Comparison of ENCODE assay signal across 8 mouse cellular contexts in genomic region chr7:47052276-47052675, GRCm38 (mm10). TPM values are rescaled to one million over a fixed set of nuclear protein-coding genes. Genes with fewer than 3 reads are reported as not detected.
DNase-seq lines count a peak whose midpoint lies in the region; ATAC-seq lines count a peak whose summit lies in the region.

No protein-coding gene starts in this region.

- DNase-seq in left cerebral cortex, postnatal 10 days (ENCODE audit: extremely low spot score in 1 of 2, low spot score in 2 of 2), result peak; percentile 28 to 64
- DNase-seq in left cerebral cortex, postnatal 36 days (ENCODE audit: low spot score in 2 of 2), result no peak
- peak; percentile 64 to 67 for DNase-seq in cerebellum, postnatal 14 days
- DNase-seq in heart, adult 9 months (ENCODE audit: low spot score in 2 of 2), result peak; percentile 62 to 64
- no peak for DNase-seq in layer of hippocampus, adult 9-10 months (ENCODE audit: low spot score)

- H3K9me3 ChIP-seq in kidney, embryonic 14.5 days (ENCODE audit: control insufficient read depth, low read length), result no peaks in the 10 kb centered on the region
- H3K9me3 ChIP-seq in midbrain, embryonic 12.5 days, result no peaks in the 10 kb centered on the region

- H3K4me2 ChIP-seq in kidney, embryonic 14.5 days (replicated peaks; ENCODE audit: low read depth, low read length), result peak overlapping the region; percentile 65; the same call in 1 of the 2 replicates
- peak overlapping the region; percentile 74 for H3K4me2 ChIP-seq in midbrain, embryonic 12.5 days (replicated peaks)

- no peak for ATAC-seq in kidney, embryonic 14.5 days (ENCODE audit: low FRiP score, low TSS enrichment)
- ATAC-seq in midbrain, embryonic 12.5 days (ENCODE audit: low FRiP score, low read depth), result no peak
- ATAC-seq in CD4-positive, CD25-positive, alpha-beta regulatory T cell, adult 4 months, result no peak

- H3K9ac ChIP-seq in kidney, embryonic 14.5 days (ENCODE audit: low read depth, low read length), result peak overlapping the region; percentile 34; the same call in 1 of the 2 replicates
- no peak overlapping the region for H3K9ac ChIP-seq in midbrain, embryonic 12.5 days (replicated peaks)

- peaks cover 10% of the 10 kb centered on the region for H3K36me3 ChIP-seq in kidney, embryonic 14.5 days (ENCODE audit: control insufficient read depth, insufficient read depth, low read length)
- H3K36me3 ChIP-seq in midbrain, embryonic 12.5 days, result peaks cover 7% of the 10 kb centered on the region; the same call in 1 of the 2 replicates

- H3K27ac ChIP-seq in kidney, embryonic 14.5 days (ENCODE audit: low read depth, low read length), result peak overlapping the region; percentile 84
- H3K27ac ChIP-seq in midbrain, embryonic 12.5 days (replicated peaks), result no peak overlapping the region

- no peaks in the 10 kb centered on the region for H3K27me3 ChIP-seq in kidney, embryonic 14.5 days (ENCODE audit: control insufficient read depth, insufficient read depth, low read length)
- H3K27me3 ChIP-seq in midbrain, embryonic 12.5 days, result peaks cover 12% of the 10 kb centered on the region; the same call in 1 of the 2 replicates

- WGBS in kidney, embryonic 14.5 days, result 14% methylated on average over 3 of the region's 3 CpGs
- WGBS in midbrain, embryonic 12.5 days, result 65% methylated on average over 3 of the region's 3 CpGs

- H3K4me3 ChIP-seq in kidney, embryonic 14.5 days (ENCODE audit: low read length), result peak overlapping the region; percentile 1; the same call in 1 of the 2 replicates
- no peak overlapping the region for H3K4me3 ChIP-seq in midbrain, embryonic 12.5 days

- intact Hi-C loops in left cerebral cortex, postnatal 10 days (cut with DNase I), result no loop called here
- intact Hi-C loops in left cerebral cortex, postnatal 36 days (cut with DNase I), result no loop called here

- H3K4me1 ChIP-seq in kidney, embryonic 14.5 days (ENCODE audit: control insufficient read depth, insufficient read depth, low read length), result peaks cover 17% of the 10 kb centered on the region; the same call in 1 of the 2 replicates
- H3K4me1 ChIP-seq in midbrain, embryonic 12.5 days, result peaks cover 18% of the 10 kb centered on the region

RNA-seq across cellular contexts. Expression of gene Tmem86a, which starts 1.9 kb away (rescaled TPM):
- 10 to 100 TPM; 14.4 to 16.8 TPM for total RNA-seq in left cerebral cortex, postnatal 10 days (2021)
- total RNA-seq in left cerebral cortex, postnatal 36 days (2021), result 10 to 100 TPM; 15.1 to 17.1 TPM
- 18.3 and 22.9 TPM in 2 replicates for polyA plus RNA-seq in kidney, embryonic 14.5 days (2014; fragmentation: Nextera tagmentation; extraction: Ambion mirVana)
- 16.6 and 17.4 TPM in 2 replicates for polyA plus RNA-seq in midbrain, embryonic 12.5 days (2016; fragmentation: Nextera tagmentation; extraction: Ambion mirVana)
- 1 to 10 TPM; 4.5 to 6.0 TPM for polyA plus RNA-seq in CD4-positive, CD25-positive, alpha-beta regulatory T cell, adult 4 months (2017; shearing (Covaris generic))

RNA-seq across cellular contexts. Expression of gene Spty2d1, which starts 44.1 kb away (rescaled TPM):
- 1 to 10 TPM; 8.9 to 9.5 TPM for total RNA-seq in left cerebral cortex, postnatal 10 days (2021)
- total RNA-seq in left cerebral cortex, postnatal 36 days (2021), result 10 to 100 TPM; 15.1 TPM
- polyA plus RNA-seq in kidney, embryonic 14.5 days (2014; fragmentation: Nextera tagmentation; extraction: Ambion mirVana), result 9.6 and 15.7 TPM in 2 replicates
- polyA plus RNA-seq in midbrain, embryonic 12.5 days (2016; fragmentation: Nextera tagmentation; extraction: Ambion mirVana), result 13.1 and 14.0 TPM in 2 replicates
- 10 to 100 TPM; 29.0 to 60.4 TPM for polyA plus RNA-seq in CD4-positive, CD25-positive, alpha-beta regulatory T cell, adult 4 months (2017; shearing (Covaris generic))

Comparison
In these comparisons a context has a peak if more than half of its experiments do, and no peak if none do; other contexts are left out.
1. DNase-seq: peak in left cerebral cortex, postnatal 10 days (2 of 2), cerebellum, postnatal 14 days (2 of 2) and heart, adult 9 months (2 of 2); none in left cerebral cortex, postnatal 36 days (0 of 2) and layer of hippocampus, adult 9-10 months (single experiment).